Mouse (Mus musculus): ENCODE data around the gene Aph1a.
"Not testable (repeated sequence)": the region's sequence is repeated elsewhere in the genome, so short reads cannot be mapped to it uniquely, and the experiment has no call there.

Aph1a gene

DNA sequence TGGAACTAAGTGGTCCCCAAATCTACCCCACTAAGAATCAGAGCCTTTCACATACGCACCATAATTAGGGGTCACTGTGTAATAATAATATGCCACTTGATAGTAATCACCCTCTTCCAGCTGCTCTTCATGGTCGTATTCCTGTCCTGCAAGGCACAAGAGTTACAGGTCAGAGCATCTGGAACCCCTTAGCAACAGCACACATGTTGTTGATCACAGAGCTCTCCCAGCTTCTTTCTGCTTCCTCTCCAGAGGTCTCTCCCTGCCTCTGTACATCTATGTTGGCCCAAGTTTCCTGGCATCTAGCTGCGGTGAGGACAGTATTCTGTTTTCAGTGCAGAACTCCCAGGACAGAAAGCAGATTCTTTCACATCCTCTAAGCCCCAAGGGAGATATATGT, 4.1 kb upstream of the Aph1a start:
- DNase-seq: no peak

DNA sequence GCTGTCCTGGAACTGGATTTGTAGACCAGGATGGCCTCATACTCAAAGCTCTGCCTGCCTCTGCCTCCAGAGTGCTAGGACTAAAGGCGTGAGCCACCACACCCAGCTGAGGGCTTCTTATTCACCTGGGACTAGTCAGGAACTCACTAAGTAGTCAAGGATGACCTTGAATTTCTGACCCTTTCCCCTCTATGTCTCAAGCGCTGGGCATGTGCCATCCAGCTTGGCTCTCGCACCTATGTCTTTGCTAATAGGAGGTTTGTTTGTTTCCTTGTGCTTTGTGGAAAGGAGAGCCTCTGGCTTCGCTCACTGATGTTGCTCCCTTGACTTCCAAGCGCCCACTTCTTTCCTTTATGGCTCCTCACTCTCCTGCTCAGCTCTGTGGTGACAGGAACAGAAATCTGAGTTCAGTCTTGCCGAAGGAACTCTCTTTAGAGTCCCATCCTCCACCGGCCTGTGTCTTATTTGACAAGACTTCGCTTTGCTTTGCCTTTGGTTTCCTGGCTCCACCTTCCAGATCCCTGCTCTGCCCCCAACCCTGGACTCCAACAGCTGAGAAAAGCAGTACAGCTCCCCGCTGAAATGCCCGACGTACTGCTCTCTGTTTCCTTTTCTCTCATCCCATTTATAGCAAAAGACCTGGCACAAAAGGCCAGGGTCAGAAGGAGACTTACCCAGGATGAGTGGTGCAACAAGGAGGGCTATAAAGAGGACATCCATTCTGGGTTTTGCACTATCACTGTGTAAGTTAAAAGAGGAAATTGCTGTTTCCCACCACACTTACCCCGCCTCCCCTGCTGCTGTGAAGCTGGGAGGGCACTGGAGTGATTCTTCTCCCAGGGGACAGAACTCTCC, 2.3 kb upstream of the Aph1a start, which contains the start of gene BC028528:
BC028528 (minus strand) TSS at position 795 of the 855 bp plus-strand sequence.
- DNase-seq: no peak

DNA sequence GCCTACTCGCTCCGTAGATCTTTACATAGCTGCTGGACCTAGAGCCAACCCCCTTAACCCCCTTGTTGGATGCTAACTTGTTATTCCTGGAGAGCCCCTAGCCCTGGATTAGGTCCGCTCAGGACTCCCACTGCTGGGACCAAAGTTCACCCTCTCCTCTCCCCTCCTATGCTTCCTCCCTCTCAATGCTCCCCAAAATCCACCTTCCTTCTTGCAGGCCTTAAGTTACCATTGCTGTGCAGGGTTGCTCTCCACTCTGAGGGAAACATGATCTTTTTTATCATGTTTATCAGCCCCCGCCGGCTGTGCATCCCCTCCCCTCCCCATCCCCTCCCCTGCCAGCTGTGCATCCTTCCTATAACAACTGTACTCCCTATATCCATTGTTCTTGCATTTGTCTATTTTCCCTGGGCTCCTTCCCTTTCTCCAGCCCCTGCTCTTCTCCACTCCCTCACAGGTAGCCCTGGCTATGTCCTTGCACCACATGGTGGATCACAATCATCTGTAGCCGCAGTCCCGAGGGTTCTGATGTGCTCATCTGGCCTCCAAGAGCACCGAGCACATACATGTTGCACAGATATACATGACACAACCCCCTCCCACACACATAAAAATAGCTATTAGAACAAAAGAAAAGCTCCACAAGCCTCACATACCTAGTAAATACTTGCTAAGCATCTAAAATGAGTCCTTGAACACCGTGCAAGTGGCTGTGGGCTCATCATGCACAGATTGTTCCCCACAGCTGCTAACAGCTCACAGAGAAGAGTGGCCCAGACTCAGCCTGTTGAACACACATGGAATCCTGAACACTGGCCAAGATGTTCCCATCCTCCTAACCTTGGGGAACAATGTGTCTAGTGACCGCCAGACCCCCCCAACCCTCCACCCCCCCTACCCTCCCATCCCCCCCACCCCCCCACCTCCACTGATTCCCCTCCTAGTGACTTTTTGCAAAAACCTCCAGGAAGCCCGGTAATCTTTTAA, 1.4 kb upstream of the Aph1a start:
- DNase-seq: peak; percentile 22 to 38

DNA sequence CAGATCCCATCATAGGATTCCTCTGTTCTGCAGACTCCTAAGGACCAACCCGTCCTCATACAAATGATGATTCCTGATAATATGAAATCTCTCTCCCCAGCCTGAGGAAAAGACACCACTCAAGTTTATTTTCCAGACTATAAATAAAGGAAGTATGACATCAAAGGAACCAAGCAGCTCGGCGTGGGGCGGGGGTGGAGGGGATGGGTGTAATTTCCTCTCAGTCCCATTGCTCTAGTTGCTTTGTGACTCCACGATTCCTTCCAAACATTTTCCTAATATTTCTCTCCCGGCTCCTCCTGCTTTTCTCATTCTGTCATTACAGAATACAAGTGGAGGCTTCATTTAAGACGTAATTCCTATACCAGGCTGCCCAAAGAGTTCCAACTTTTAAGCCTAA, 643 bp upstream of the Aph1a start:
- peak in 1 of 2 experiments; percentile 24 for DNase-seq

DNA sequence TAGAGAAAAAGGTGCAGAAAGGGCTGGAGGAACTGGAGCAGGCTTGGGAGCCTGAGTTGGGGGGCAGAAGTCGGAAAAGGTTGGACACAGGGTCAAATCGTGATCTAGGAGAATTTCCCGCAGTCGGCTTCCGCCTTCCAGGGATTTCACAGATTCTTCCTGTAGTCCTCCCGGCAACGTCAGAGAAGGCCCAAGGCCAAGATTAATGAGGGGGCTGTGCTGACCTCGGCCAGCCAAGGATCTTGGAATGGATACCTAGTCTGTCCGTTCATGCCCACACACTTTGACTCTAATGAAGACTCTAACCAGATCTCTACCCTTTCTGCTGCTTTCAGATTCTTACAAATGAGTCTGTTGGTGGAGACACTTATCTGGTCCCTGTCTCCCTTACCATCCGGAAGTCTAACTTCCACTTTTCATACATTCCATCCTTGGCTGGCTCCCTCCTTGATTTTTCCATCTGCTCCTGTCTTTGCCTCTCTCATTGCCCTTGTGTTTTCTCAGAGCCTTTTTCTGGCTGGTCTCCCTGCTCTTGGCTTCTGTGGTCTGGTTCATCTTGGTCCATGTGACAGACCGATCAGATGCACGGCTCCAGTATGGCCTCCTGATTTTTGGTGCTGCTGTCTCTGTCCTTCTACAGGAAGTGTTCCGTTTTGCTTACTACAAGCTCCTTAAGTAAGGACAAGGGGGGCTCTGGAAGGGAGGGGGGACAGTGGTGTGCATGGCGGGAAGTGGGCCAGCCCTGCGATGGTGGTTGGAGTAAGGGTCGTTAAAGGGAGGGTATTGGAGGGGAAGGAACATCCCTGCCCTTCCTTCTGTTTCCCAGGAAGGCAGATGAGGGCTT, 770 bp downstream of the Aph1a start:
- peak; percentile 86 to 87 for DNase-seq

DNA sequence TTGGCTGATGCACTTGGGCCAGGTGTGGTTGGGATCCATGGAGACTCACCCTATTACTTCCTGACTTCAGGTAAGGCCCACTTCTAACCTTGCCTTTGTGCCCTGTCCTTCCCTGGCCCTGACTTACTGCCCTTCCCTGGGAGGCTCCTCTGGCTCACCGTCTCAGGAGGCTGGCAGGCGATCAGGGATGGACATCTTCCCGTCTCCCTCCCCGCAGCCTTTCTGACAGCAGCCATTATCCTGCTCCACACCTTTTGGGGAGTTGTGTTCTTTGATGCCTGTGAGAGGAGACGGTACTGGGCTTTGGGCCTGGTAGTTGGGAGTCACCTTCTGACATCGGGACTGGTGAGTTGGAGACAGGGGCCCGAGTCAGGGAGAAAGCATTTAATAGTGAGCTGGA, 1.7 kb downstream of the Aph1a start:
- DNase-seq: peak in 1 of 2 experiments; percentile 27

DNA sequence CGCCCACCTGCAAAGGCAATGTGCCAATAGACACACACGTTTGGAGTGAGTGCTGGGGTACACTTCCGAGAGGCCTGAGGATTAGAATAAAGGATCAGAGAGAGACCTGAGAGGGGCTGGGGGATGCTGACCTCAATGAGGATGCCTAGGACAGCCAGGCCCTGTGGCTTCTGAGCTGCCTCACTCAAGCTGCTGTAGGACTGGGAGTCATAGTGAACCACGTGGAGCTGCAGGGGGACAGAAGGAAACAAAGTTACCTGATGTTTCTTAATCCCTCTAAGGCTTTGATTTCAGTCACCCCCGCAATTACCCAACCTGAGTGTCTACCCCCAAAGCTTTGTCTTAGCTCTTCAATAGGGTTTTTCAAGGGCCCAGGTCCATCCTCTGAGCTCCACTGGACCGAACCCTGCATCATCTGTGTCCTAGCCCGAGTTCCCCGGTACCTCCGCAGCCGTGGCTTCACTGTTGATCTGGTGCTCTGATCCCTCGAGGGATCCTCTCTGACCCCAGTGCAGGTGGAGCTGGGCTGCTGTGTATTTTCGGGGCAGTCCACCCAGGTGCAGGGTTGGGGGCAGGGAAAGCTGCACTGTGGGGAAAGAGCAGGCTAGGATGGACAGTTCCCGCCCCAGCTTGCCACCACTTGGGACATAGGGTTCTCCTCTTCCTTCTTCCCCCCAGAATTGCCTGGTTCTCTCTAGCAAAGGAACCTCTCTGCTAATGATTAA, 6.2 kb downstream of the Aph1a start:
- no peak for DNase-seq

DNA sequence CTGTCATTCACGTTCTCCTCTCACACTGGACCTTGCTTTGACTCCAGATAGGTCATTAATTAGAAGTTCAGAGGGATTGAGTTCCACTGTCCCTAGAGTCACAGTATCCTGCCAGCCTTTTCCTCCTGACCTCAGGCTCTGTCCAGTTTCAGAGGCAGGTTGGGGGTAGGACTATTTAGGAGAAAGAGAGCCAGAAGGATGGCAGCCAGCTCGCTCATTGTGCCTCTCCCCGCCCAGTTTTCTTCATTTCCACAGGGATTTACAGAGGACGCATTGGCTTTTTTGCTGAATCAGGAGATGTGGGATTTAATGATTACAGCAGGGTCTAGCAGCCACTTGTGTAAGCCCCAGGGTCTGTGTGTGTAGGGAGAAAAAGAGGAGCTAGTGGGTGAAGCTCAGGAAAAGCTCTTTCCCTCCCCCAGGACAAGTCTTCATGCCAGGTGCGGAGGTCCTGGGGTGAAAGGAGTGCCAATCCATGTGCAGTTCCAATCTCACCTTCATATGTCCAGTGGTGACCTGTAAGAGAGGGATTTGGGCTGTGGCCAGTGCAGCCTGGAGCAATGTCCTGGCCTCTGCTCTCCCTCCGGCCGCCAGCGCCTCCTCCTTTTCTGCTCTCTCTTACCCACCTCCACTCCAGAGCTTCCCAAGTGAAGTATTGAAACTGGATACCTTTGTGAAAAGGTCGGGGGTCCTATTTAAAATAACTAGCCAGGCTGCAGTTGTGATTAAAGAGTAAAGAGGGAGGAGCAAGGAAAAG, 8.0 kb downstream of the Aph1a start:
- DNase-seq: no peak

DNA sequence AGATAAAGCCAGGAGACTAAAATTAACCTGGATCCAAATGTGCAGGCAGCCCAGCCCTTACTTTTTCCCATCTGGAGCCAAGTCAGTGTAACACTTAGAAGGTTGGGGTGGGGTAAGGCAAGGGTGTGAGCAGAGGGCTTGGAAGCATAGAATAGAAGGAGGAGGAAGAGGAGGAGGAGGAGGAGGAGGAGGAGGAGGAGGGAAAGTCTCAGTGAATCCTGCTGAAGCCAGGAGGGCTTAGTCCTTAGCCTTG, 8.5 kb downstream of the Aph1a start:
- no peak for DNase-seq

DNA sequence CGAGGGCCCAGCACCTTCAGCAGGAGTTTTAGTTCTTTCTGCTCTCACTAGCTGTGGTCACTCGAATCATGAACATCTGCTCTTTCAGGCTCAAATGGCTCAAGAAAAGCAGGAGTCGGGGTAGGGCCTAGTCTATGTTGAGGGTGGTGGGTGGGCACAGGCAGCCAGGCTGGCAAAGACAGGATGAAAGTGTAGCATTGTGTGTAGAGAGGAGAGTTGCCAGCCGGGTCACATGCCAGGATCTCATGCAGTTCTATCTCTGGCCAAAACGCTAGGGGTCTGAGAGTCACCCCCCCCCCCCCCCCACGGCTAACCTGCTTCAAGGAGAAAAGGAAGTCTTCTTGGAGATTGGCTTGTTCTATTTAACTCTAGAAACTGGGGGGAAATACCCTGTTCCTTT, 8.9 kb downstream of the Aph1a start:
- DNase-seq: peak in 1 of 2 experiments; percentile 33

DNA sequence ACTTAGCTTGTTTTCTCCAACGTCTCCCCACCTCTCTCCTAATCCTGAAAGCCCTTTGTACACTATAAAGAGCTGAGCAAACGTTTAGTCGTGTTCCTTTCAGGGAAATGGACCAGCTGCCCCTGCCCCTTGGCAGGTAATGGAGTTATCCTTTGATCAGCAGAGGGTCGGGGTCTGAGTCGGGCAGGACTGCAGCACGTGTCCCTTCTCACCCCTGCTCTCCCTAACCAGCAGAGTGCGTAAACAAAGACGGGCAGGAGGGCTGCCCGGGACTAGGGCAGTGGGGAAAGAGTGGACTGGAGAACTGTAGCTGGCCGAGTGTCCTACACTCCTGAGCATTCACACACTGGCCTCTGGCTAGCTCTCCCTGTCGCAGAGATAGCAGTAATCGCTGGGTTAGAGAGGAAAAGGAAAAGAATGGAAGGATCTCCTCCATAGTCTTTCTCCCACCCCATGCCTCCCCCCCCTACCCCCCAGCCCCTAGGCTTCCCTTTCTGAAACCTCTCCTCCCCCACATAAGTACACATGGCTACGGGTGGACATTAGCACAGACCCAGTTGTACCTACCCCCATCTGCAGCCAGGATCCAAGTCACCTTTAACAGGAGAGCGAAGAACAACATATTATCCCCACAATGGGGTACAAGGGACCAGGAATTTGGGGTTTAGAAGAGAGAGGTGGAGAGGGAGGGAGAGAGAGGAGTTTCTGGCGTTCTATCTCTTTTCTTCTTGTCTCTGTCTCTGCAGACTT, 10.2 kb downstream of the Aph1a start:
- DNase-seq: no peak

DNA sequence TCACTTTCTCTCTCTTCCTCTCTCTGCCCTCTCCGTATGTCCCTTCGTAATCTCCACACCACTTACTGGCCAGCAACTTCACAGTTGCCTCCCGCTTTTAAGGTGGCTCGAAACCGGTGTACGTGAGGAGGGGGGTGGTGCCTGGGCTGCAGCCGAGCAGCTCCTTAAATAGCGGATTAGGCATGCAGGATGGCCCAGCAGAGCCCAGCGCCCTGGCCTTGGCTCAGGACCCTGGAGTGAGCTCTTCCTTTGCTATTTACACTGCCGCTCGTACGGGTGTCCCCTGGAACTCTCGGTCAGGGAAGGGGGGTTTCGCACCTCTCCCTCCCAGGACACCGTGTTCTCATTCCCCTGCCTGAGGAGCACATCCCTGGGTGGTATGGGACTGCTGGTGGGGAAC, 10.8 kb downstream of the Aph1a start, which contains the start of gene Car14:
Car14 (minus strand) TSS at position 124 of the 400 bp plus-strand sequence.
- no peak for DNase-seq

DNA sequence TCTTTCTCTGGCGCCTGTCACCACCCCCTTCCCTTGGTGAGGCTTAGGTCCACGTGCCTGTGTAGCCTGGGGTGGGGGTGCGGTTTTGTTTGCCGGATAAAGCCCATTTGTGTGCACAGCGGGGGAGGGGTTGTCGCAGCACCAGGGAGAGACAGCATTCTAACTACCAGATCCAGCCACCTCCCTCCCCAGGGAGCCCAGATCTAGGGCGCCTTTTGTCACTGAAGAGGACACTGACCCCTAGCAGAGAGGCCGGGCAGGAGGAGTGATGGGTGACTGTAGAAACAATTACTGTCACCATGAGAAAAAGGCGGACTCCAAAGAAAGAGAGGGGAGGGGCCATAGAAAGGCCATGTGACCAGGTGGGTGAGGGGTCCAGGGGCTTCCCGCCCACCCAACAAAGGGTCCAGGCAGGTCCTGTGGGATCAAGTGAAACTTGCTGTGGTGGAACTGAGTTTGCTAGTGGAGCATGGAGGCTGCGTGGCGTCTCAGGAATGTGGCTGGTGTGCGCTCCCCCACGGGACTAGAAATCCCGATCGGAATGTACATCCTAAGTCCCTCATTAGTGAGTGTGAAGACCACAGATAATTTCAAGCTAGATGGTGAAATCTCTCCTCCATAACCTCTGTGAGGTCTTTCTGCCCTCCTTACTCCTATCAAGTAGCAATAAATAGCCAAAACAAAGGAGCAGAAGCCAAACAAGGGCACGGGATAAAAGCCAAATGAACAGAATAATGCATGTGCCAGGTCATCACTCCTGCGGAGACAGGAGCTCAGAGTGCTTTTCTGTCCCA, 11.6 kb downstream of the Aph1a start:
- peak; percentile 43 to 60 for DNase-seq

DNA sequence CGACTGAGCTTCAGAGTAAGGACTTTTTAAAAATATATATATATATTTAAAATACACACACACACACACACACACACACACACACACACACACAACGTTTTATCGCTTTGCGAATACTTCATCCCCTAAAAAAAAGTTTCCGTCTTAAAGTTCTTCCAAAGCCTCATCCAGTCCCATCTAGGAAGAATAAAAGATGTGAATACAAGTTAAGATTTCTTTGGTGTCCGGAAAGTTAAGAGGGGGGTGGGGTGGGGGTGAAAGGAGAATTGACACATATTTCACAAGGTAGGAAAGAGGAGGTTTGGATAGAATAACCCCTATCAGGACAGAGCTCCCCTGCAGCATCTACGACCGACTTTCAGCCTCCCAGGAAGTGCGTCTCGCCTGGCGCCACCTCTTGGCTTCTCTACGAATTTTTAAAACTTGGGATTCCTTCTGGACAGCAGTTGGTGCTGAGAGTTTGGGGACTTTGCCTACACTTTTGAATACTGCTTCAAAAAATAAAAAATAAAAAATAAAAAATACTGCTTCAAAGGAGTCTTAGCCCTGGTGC, 12.2 kb downstream of the Aph1a start:
- DNase-seq: peak; percentile 62 to 64

DNA sequence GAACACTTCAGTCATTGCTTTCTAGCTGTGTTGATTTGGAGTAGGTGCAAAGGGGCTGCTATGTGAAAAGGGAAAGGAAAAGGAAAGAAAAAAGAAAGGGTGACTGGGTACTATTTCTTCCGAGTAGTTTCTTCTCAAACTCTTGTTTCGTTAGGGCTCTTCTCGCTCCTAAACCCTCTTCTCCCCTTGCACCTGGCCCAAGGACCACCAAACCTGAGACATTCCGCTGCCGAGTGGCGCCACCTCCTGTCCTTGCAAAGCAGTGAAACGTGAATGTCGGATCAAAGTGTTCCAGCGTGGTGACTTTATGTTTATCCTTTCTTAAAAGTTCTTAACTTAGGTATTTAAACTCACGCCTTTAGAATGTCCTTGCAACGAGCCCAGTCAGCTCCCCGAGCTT, 13.1 kb downstream of the Aph1a start:
- peak; percentile 76 to 80 for DNase-seq

DNA sequence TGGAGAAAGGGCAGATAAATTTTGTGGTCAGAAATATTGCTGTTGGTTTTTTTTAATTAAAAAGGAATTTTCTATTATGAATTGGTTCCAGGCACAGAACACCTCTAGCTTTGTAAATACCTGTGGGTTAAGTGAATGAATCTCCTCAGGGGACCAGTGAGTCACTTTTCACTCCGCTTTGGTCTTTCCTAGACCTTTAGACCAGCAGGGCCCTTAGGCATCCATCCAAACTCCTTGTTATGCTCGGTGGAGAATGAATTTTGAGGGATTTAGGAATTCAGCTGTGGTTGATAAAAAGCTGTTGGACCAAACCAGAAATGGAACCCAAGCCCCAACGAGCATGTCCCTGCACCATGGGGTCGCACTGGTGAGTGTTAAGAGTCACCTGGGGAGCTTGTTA, 13.8 kb downstream of the Aph1a start:
- DNase-seq: no peak

DNA sequence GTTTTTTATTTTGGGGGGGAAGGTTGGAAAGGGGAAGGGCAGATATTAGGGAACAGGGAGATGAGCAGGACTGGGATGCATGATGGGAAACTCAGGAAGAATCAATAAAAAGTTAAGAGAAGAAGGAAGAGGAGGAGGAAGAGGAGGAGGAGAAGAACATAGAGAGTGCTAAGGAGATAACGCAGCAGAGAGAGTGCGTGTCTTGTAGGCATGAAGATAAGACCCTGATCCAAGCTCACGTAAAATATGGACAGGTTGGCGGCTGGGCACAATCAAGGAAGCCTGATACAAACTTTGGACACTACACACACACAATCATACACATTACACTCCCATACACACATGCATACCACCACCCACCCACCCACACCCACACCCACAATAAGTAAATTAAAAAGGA, 20.9 kb downstream of the Aph1a start:
- no peak for DNase-seq

DNA sequence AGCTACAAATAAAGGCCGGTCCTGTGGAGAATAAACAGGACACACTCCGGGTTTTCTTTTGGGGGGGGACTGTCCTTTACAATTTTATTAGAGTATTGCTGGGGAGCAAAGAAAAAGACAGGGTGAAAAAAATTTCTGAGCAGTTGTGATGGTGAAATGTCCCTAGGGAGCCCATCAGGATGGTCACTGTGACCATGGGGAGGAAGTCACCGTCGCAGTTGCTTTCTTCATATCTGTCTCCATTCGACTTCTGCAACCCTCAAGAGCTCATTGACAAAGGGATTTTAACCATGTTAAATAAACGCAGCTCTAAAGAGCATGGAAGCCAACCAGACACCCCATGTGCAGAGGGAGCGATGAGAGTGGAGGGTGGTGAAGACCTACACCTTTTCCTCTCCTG, 23.0 kb downstream of the Aph1a start:
- DNase-seq: no peak

DNA sequence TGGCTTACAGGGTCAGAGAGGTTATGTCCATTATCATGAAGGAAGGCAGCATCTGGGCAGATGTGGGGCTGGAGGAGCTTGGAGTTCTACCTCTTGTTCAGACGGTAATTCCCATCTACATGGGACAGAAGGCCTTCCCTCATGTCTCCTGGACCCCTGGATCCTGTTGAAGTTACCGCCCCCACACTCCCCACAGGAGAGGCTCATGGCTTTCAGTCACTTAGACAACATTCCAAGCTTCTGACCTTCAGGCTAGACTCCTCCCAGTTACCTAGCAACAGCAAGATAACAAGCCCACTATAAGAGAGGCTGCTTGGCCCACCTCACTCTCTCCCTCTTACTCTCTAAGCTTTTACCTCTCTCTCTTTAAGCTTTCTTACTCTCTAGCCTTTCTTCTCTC, 26.8 kb downstream of the Aph1a start:
- DNase-seq: not testable (repeated sequence)
